Mouse (Mus musculus) CH12.LX (cell line): ENCODE data around the gene Cd151. TPM values are rescaled to one million over a fixed set of nuclear protein-coding genes. Genes with fewer than 3 reads are reported as not detected.

Source experiments
- DNase-seq: peaks from one replicate; pipeline ENCODE4 v3.0.0-alpha.2; 2013; ENCODE audit errors: extremely low read depth
- H3K27ac ChIP-seq: 2 replicates; pipeline ENCODE4 v1.5.1; 2012; ENCODE audit warnings: low read depth, mild to moderate bottlenecking, control low read depth, moderate library complexity; ENCODE audit not compliant: insufficient read depth
- H3K27me3 ChIP-seq: replicated peaks from 2 replicates; pipeline ENCODE3; 2012; ENCODE audit warnings: inconsistent platforms
- H3K36me3 ChIP-seq, 2 experiments: replicated peaks in 1 of 2; 2 replicates each; pipeline versions ENCODE3 to v1.6.1; 2012; ENCODE audit warnings: inconsistent platforms in 1 of 2, low read length in 1 of 2, mild to moderate bottlenecking in 1 of 2, mixed read lengths in 1 of 2, moderate library complexity in 1 of 2; ENCODE audit not compliant: control insufficient read depth in 1 of 2, insufficient read depth in 1 of 2
- H3K4me1 ChIP-seq, 2 experiments: 2 replicates each; pipeline ENCODE4 v1.6.1; 2012; ENCODE audit warnings: inconsistent platforms in 1 of 2, moderate library complexity in 1 of 2; ENCODE audit not compliant: insufficient read depth in 2 of 2, control insufficient read depth in 1 of 2
- H3K4me2 ChIP-seq: 2 replicates; pipeline ENCODE4 v1.6.1; 2012; ENCODE audit warnings: low read depth, mild to moderate bottlenecking, control low read depth; ENCODE audit not compliant: poor library complexity, insufficient read depth, severe bottlenecking
- H3K4me3 ChIP-seq, 3 experiments: fragments of 150-350 bp in 1 of 3; sonication (generic) in 1 of 3; replicated peaks in 1 of 3; 2 replicates each; pipeline versions ENCODE3 to v1.5.1; 2011 to 2012; ENCODE audit warnings: low read depth in 2 of 3, low read length in 2 of 3, mild to moderate bottlenecking in 2 of 3, moderate library complexity in 2 of 3, control low read depth in 1 of 3, improper control_type of control experiment in 1 of 3, inconsistent platforms in 1 of 3, mixed read lengths in 1 of 3; ENCODE audit not compliant: poor library complexity in 1 of 3
- H3K79me2 ChIP-seq: replicated peaks from 2 replicates; pipeline ENCODE4 v1.6.1; 2012; ENCODE audit warnings: mild to moderate bottlenecking, moderate library complexity; ENCODE audit not compliant: control insufficient read depth, poor library complexity, insufficient read depth, severe bottlenecking; ENCODE audit errors: extremely low read depth
- H3K9ac ChIP-seq: 2 replicates; pipeline ENCODE4 v1.6.1; 2012; ENCODE audit warnings: low read depth, mild to moderate bottlenecking, control low read depth, moderate library complexity; ENCODE audit not compliant: insufficient read depth
- H3K9me3 ChIP-seq: replicated peaks from 2 replicates; pipeline ENCODE3; 2012; ENCODE audit warnings: low read length, inconsistent platforms, mixed read lengths
- BHLHE40 ChIP-seq: IDR thresholded peaks from 2 replicates; pipeline ENCODE4 v1.6.1; 2011; ENCODE audit warnings: mild to moderate bottlenecking, low read depth, low read length, improper control_type of control experiment
- EP300 ChIP-seq: IDR thresholded peaks from 2 replicates; pipeline ENCODE4 v1.6.1; 2011; ENCODE audit warnings: low read length, improper control_type of control experiment
- ETS1 ChIP-seq: conservative IDR thresholded peaks from 2 replicates; pipeline ENCODE4 v1.6.1; 2012; ENCODE audit warnings: low read depth, mild to moderate bottlenecking, inconsistent platforms, low read length, improper control_type of control experiment, moderate library complexity
- HCFC1 ChIP-seq: IDR thresholded peaks from 2 replicates; pipeline ENCODE4 v1.6.1; 2012; ENCODE audit warnings: low read depth, mild to moderate bottlenecking, inconsistent platforms, low read length, improper control_type of control experiment
- KAT2A ChIP-seq: IDR thresholded peaks from 2 replicates; pipeline ENCODE4 v1.6.1; 2012; ENCODE audit warnings: low read length, improper control_type of control experiment, inconsistent platforms; ENCODE audit not compliant: insufficient replicate concordance
- MYC ChIP-seq: IDR thresholded peaks from 2 replicates; pipeline ENCODE4 v1.6.1; 2011; ENCODE audit warnings: low read depth, mild to moderate bottlenecking, improper control_type of control experiment, low read length
- NELFE ChIP-seq: IDR thresholded peaks from 2 replicates; pipeline ENCODE4 v1.6.1; 2011; ENCODE audit warnings: low read depth, low read length, improper control_type of control experiment
- NRF1 ChIP-seq: IDR thresholded peaks from 2 replicates; pipeline ENCODE4 v1.6.1; 2014; ENCODE audit warnings: low read depth, mild to moderate bottlenecking, inconsistent platforms, low read length, improper control_type of control experiment, moderate library complexity
- PAX5 ChIP-seq: IDR thresholded peaks from 2 replicates; pipeline ENCODE4 v1.6.1; 2012; ENCODE audit warnings: low read length, inconsistent platforms, mixed read lengths
- UBTF ChIP-seq: IDR thresholded peaks from 2 replicates; pipeline ENCODE4 v1.6.1; 2012; ENCODE audit warnings: low read depth, mild to moderate bottlenecking, inconsistent platforms, low read length, improper control_type of control experiment, moderate library complexity
- USF1 ChIP-seq: IDR thresholded peaks from 2 replicates; pipeline ENCODE4 v1.6.1; 2014; ENCODE audit warnings: low read depth, mild to moderate bottlenecking, inconsistent platforms, low read length, improper control_type of control experiment
- ZC3H11A ChIP-seq: IDR thresholded peaks from 2 replicates; pipeline ENCODE4 v1.6.1; 2012; ENCODE audit warnings: low read depth, mild to moderate bottlenecking, inconsistent platforms, low read length, improper control_type of control experiment
- ZMIZ1 ChIP-seq: IDR thresholded peaks from 2 replicates; pipeline ENCODE4 v1.6.1; 2012; ENCODE audit warnings: low read depth, mild to moderate bottlenecking, inconsistent platforms, low read length, improper control_type of control experiment
- dilution Hi-C: fragments of 300-500 bp; cut with MboI; formaldehyde crosslinking; loops from 2 replicates; pipeline ENCODE4 v1.14.3; 2020; ENCODE audit warnings: low sequenced_read_pairs; ENCODE audit not compliant: extremely low pct_unique_long_range_greater_than_20kb, extremely low pct_ligation_motif_present
- in situ Hi-C: fragments of 300-500 bp; cut with MboI; formaldehyde crosslinking; loops from 3 replicates; pipeline ENCODE4 v1.14.3; 2019; ENCODE audit warnings: low sequenced_read_pairs, low pct_ligation_motif_present, low pct_unique_long_range_greater_than_20kb, mixed read lengths
- polyA plus RNA-seq: library from polyadenylated mRNA; unstranded; fragments of >175 nt; gene quantifications from 2 replicates; pipeline ENCODE4 v1.2.1, GENCODE M21; 2012; ENCODE audit warnings: low read depth; ENCODE audit not compliant: insufficient read length
- total RNA-seq, 2 experiments: library from RNA; depleted of rRNA; stranded (reverse); fragments of 300-350 nt in 1 of 2; fragments of >200 nt in 1 of 2; gene quantifications; 2 replicates each; pipeline ENCODE4 v1.2.3; 2012 to 2014

The Cd151 gene
- total and polyA plus RNA-seq, 3 experiments = 10.6 to 21.1 (median 14.9) TPM

- Histone ChIP-seq H3K4me2 (peak overlapping the region; percentile 92; the same call in 1 of the 2 replicates), H3K36me3 (peaks cover 49 to 62% of the 10 kb centered on the region in 2 experiments), H3K9me3 (no peaks in the 10 kb centered on the region), H3K4me1 (peaks cover 17 to 35% of the 10 kb centered on the region in 2 experiments), H3K27ac (no peak overlapping the region), H3K9ac (no peak overlapping the region), H3K4me3 (peak overlapping the region; percentile 50 to 65 (median 55)), H3K27me3 (no peaks in the 10 kb centered on the region), H3K79me2 (peaks cover 12% of the 10 kb centered on the region)
- TF ChIP-seq KAT2A (no peak), ETS1 (no peak), UBTF (no peak), ZC3H11A (no peak), NELFE (no peak), MYC (no peak), ZMIZ1 (no peak)
- no peak for DNase-seq
- in situ Hi-C loops (no loop called here), dilution Hi-C loops (no loop called here)
These were observed 33.4 kb upstream of the Cd151 start for GRCm38 (mm10) chr7:141433517-141434400.

- H3K4me1 ChIP-seq = peaks cover 17 to 35% of the 10 kb centered on the region in 2 experiments
- peak; percentile 65 for DNase-seq
These were observed 32.7 kb upstream of the Cd151 start for GRCm38 (mm10) chr7:141434464-141434863.

More at GRCm38 (mm10) chr7:141434464-141434863, 32.7 kb upstream of the Cd151 start:
- Histone ChIP-seq H3K36me3 (peaks cover 56 to 65% of the 10 kb centered on the region in 2 experiments), H3K27me3 (no peaks in the 10 kb centered on the region), H3K4me2 (peak overlapping the region; percentile 92), H3K4me3 (peak overlapping the region; percentile 50 to 65 (median 55)), H3K9ac (peak overlapping the region; percentile 62; the same call in 1 of the 2 replicates), H3K27ac (no peak overlapping the region), H3K9me3 (no peaks in the 10 kb centered on the region), H3K79me2 (peaks cover 12% of the 10 kb centered on the region)
- peak; percentile 52; the same call in 1 of the 2 replicates for TF ChIP-seq NRF1
- peak; percentile 73 for TF ChIP-seq BHLHE40
- no peak for TF ChIP-seq USF1
- no peak for TF ChIP-seq ZC3H11A
- no peak for TF ChIP-seq PAX5
- TF ChIP-seq EP300 = no peak
- no peak for TF ChIP-seq HCFC1
- in situ Hi-C loops = no loop called here
- dilution Hi-C loops = no loop called here
